Mouse (Mus musculus) macrophage (primary cell): Measurements from ENCODE around the gene Kmt2d. TPM values are rescaled to one million over a fixed set of nuclear protein-coding genes. Genes with fewer than 3 reads are reported as not detected.

Experiments
- H3K27ac ChIP-seq: fragments of 350-480 bp; formaldehyde crosslinking; 2 replicates; pipeline ENCODE4 v1.9.0; 2021
- H3K36me3 ChIP-seq: fragments of 350-480 bp; formaldehyde crosslinking; 2 replicates; pipeline ENCODE4 v1.9.0; 2021; ENCODE audit errors: inconsistent target
- H3K4me3 ChIP-seq: fragments of 350-480 bp; formaldehyde crosslinking; 2 replicates; pipeline ENCODE4 v1.9.0; 2021; ENCODE audit errors: inconsistent target
- H3K79me2 ChIP-seq: fragments of 350-480 bp; formaldehyde crosslinking; 2 replicates; pipeline ENCODE4 v1.9.0; 2021; ENCODE audit errors: inconsistent target
- WGBS: methylation state at CpG from one replicate; pipeline ENCODE4 v1.1.7; 2026; ENCODE audit warnings: inconsistent platforms; ENCODE audit not compliant: missing documents; 5-methylcytosine and 5-hydroxymethylcytosine counted together
- polyA plus RNA-seq: library from polyadenylated mRNA; stranded (reverse); fragments of 250-400 nt; gene quantifications from 3 replicates; pipeline ENCODE4 v1.2.4, GENCODE M21; 2018; ENCODE audit warnings: inconsistent platforms

Kmt2d gene
- polyA plus RNA-seq, 1 experiment from 2014 or later = 22.5 TPM

DNA sequence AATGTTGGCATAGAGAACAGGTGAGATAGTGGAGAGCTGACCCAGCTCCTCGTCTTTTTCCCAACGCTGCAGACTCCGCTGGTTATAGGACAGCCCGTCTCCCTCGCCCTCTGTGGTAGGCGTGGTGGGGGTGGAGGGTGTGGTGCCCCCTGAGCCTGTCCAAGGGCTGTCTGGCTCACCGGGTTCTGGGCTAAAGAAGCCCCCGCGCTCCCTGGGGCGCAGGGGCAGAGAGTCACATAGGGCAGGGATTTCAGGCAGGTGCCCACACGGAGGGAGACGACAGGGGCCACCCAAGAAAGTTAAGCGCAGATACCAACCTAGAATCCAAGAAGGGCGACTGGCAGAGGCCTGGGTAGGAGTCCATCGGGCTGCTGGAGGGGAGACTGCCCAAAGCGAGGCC is 16.8 kb downstream of the Kmt2d start:
- peaks cover 34% of the 10 kb centered on the region; the same call in 1 of the 2 replicates for H3K79me2 ChIP-seq
- WGBS = 91% methylated on average over 16 of the region's 16 CpGs
- no peak overlapping the region for H3K27ac ChIP-seq
- no peak overlapping the region for H3K4me3 ChIP-seq
- H3K36me3 ChIP-seq = peaks cover 93% of the 10 kb centered on the region

DNA sequence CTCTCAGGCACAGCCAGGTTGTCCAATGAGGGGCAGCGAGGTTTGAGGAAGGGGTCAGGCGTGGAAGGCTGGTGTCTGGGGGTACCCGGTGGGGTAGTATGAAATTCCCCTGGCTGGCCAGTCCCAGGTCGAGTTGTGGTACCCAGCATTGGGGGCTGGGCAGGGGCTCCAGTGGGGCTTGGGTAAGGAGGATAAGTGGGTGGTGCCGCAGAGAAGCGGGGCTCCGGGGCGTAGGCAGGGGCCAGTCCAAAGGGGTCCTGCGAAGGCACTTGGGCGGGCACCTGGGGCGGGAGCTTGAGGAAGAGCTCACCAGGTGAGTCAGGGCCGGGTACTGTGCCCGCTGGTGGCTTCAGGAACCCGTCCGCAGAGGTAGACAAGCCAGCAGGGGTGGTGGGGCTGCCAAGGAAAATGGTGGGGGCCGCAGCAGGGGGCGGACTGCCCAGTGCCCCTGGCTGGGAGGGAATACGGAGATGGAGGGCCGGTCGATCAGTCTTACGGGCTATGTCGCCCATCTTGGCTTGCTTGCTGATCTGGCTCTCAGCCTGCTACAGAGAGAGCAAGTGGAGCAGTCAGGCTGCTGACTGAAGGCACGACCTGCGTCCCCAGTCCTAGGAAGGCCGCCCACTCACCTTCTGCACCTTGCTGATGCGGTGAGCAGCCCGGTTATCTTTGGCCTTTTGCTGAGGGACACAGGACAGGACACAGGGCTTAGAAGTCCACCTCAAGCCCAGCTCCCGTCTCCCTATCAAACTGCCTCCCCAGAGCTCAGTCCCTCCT is 17.7 kb downstream of the Kmt2d start:
- Histone ChIP-seq H3K79me2 (peaks cover 43% of the 10 kb centered on the region), H3K36me3 (peaks cover 93% of the 10 kb centered on the region), H3K4me3 (no peak overlapping the region), H3K27ac (no peak overlapping the region)
- 93% methylated on average over 28 of the region's 28 CpGs for WGBS

DNA sequence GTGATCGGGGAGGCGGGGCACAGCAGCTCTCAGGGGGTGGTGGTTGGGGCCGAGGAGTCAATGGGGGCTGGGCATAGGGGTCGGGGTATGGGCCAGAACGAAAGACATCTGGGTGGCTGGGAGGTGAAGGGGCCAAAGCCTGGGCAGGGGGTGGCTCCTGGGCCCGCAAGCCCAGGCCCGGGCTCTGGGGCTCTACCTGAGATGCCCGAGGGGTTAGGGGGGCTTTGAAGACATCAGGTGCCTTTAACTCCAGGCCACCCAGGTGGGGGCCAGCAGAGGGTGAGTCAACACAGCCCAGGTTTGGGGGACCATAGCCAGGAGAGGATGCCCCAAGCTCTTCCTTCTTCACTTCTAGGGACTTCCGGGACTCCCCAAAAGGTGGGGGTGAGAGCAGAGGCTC is 18.3 kb downstream of the Kmt2d start:
- Histone ChIP-seq H3K36me3 (peaks cover 93% of the 10 kb centered on the region), H3K27ac (no peak overlapping the region), H3K79me2 (peaks cover 49% of the 10 kb centered on the region), H3K4me3 (no peak overlapping the region)
- WGBS = 95% methylated on average over 9 of the region's 9 CpGs

DNA sequence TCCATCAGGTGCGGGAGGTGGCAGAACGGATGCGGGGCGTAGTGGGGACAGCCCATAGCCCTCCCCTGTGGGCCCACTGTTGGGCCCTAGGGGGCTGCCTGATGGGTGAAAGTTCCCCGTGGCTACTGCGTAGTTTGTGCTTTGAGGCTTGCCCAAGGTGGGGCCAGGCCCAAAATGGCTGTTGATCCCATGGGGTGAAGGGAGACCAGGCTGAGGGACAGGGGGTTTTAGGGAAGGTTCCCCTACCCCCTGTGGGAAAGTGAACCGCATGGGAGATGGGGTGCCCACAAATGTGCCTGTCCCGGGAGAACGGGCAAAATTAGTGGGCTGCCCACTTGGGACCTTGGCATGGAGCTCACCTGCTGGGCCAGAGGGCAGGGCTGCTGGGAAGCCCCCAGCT is 18.9 kb downstream of the Kmt2d start:
- Histone ChIP-seq H3K27ac (no peak overlapping the region), H3K4me3 (no peak overlapping the region), H3K79me2 (peaks cover 55% of the 10 kb centered on the region), H3K36me3 (peaks cover 93% of the 10 kb centered on the region)
- 89% methylated on average over 9 of the region's 9 CpGs for WGBS

DNA sequence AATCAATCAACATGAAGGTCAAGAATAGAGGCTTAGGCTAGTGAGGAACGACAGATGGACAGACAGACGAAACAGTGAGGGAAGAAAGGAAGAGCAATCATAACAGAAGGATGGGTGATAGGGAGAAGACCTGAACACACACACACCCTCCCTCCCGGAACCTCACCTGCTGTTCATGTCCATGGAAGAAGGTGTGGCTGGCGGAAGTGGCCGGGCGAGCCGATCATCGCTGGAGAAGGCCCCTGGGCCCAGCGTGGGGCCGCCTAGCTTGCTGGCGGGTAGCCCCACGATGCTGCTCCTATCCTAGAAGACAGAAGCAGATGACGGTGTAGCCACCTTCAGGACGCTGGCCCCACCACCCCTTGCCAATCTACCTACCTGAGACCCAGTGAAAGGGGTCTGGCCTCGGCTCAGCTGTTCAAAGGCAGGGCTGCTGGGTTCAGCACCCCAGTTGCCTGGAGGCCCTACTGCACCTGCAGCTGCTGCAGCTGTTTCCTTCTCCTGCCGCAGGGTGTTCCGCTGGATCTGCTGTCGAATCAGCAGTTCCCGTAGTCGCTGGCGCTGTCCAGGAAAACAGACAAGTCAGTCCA is 19.7 kb downstream of the Kmt2d start:
- 94% methylated on average over 21 of the region's 21 CpGs for WGBS
- peaks cover 96% of the 10 kb centered on the region for H3K36me3 ChIP-seq
- H3K27ac ChIP-seq = no peak overlapping the region
- no peak overlapping the region for H3K4me3 ChIP-seq
- H3K79me2 ChIP-seq = peaks cover 60% of the 10 kb centered on the region

DNA sequence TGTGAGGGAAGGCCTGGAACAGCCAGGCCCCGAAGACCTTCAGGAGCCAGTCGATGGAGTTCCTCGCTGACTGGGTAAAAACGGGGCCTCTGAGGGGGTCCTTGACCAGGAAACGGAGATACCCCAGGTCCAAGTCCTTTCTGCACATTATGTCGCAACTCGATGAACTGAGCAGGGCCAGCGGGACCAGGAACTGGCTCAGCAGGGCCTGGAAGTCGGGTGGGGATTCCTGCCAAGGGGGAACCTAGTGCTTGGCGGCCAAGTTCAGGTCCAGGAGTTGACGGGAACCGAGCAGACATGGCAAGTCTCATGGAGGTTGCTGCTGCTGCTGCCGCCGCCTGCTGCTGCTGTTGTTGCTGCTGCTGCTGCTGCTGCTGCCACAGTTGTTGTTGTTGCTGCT is 20.3 kb downstream of the Kmt2d start:
- Histone ChIP-seq H3K27ac (no peak overlapping the region), H3K36me3 (peaks cover 96% of the 10 kb centered on the region), H3K4me3 (no peak overlapping the region), H3K79me2 (peaks cover 67% of the 10 kb centered on the region)
- WGBS = 88% methylated on average over 13 of the region's 14 CpGs

DNA sequence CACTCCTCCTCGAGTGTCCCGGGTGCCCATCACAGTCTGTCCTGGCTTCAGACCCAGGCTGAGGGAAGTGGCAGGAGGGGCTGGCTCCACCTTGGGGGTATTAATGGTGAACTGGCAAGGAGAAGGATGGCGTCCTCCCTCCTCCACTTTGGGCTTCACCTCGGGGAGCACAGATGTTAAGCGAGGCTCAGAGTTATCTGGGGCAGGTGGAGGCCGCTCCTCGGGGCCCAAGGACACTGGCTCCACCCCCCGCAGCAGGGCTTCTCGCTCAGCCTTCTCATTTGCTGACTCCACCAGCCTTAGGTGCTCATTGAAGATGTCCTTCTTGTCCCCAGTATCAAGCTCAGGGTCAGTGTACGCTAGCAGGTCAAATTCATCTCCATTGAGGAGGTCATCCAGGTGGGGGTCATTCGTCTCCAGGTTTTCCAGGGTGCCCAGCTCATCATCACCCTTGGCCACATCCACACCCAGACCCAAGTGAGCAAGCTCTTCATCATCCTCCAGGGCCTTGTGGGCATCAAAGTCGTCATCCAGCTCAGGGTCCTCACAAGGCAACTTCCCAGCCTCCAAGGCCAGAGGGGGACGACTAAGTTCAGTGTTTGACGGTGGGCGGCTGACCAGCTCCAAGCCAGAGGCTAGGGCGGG is 20.9 kb downstream of the Kmt2d start:
- Histone ChIP-seq H3K27ac (no peak overlapping the region), H3K4me3 (no peak overlapping the region), H3K36me3 (peaks cover 94% of the 10 kb centered on the region), H3K79me2 (peaks cover 72% of the 10 kb centered on the region)
- 96% methylated on average over 9 of the region's 16 CpGs for WGBS

DNA sequence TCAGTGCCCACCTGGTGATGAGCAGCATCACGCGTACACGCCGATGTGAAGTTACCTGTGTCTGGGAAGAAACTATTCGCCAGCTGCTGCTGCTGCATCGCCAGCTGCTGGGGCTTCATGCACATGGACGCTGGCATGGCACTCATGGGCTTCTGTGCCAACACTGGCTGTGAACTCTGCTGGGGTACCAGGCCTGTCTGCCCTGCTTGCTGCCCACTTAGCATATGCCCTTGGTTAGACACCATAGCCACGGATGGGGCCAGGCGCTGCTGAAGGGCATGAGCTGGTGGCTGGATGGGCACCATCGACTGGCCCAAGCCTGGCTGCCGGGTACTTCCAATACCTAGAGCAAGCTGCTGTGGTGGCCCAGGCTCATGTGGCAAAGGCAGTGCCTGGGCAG is 21.8 kb downstream of the Kmt2d start:
- 97% methylated on average over 11 of the region's 11 CpGs for WGBS
- Histone ChIP-seq H3K4me3 (no peak overlapping the region), H3K27ac (no peak overlapping the region), H3K36me3 (peaks cover 94% of the 10 kb centered on the region), H3K79me2 (peaks cover 80% of the 10 kb centered on the region)

DNA sequence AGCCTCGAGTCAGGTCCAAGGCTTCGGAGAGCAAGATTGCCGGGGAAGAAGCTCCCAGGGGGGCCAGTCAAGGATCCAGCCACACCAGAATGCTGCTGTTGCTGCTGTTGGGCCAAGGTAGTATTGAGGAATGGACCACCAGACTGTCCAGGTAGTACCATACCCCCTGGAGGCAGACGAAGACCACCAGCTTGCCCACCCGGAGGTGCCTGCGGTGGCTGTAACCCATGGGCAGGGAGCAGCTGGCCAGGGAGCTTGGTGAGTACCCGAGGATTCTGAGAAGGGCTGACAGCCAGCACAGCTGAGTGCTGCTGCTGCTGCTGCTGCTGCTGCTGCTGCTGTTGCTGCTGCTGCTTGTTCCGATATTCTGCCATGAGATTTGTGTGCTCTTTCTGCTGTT is 24.9 kb downstream of the Kmt2d start:
- 92% methylated on average over 8 of the region's 8 CpGs for WGBS
- Histone ChIP-seq H3K36me3 (peaks cover 98% of the 10 kb centered on the region), H3K27ac (no peak overlapping the region), H3K4me3 (no peak overlapping the region), H3K79me2 (peaks cover 66% of the 10 kb centered on the region)

DNA sequence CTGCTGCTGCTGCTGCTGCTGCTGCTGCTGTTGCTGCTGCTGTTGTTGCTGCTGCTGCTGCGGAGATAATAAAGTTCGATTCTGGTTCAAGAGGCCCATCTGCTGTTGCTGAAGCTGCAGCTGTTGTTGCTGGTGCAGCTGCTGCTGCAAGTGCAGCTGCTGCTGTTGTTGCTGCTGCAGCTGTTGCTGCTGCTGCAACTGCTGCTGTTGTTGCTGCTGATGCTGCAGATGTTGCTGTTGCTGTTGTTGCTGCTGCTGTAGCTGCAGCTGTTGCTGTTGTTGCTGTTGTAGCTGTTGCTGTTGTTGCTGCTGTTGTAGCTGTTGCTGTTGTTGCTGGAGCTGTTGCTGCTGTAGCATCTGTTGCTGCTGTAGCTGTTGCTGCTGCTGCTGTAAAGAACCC is 25.9 kb downstream of the Kmt2d start:
- no peak overlapping the region for H3K4me3 ChIP-seq
- H3K36me3 ChIP-seq = peaks cover 98% of the 10 kb centered on the region
- H3K27ac ChIP-seq = no peak overlapping the region
- WGBS = 92% methylated on average over 2 of the region's 2 CpGs
- peaks cover 56% of the 10 kb centered on the region for H3K79me2 ChIP-seq

DNA sequence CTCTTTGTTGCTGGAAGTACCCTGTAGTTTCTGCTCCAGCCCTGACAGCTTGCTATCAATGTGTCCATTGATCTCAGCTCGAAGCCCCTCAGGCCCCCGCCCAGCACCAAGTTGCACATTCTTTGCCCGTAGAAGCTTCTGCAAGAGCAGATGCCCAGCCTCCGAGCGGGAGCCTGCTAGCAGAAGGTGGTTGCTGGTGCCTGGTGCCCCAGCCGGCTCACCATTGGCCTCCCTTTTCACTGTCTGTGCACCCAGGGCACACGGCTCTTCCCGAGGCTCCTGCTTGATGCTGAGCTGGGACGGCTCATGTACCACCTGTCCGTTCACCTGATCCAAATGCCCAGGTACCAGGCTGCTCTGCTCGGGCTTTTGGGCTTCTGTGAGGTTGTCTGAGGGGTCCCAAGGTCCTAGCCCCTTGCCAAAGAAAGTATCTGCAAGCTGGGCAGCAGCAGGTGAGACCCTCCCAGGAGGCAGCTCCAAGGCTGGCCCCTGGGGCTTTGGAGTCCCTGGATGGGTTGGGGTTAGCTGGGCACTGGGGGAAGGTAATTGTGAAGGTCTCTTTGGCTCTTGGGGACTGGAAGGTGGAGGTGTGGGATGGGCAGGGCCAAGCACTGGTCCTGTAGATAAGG is 27.3 kb downstream of the Kmt2d start:
- Histone ChIP-seq H3K79me2 (peaks cover 49% of the 10 kb centered on the region), H3K4me3 (no peak overlapping the region), H3K36me3 (peaks cover 98% of the 10 kb centered on the region), H3K27ac (no peak overlapping the region)
- 92% methylated on average over 11 of the region's 11 CpGs for WGBS

DNA sequence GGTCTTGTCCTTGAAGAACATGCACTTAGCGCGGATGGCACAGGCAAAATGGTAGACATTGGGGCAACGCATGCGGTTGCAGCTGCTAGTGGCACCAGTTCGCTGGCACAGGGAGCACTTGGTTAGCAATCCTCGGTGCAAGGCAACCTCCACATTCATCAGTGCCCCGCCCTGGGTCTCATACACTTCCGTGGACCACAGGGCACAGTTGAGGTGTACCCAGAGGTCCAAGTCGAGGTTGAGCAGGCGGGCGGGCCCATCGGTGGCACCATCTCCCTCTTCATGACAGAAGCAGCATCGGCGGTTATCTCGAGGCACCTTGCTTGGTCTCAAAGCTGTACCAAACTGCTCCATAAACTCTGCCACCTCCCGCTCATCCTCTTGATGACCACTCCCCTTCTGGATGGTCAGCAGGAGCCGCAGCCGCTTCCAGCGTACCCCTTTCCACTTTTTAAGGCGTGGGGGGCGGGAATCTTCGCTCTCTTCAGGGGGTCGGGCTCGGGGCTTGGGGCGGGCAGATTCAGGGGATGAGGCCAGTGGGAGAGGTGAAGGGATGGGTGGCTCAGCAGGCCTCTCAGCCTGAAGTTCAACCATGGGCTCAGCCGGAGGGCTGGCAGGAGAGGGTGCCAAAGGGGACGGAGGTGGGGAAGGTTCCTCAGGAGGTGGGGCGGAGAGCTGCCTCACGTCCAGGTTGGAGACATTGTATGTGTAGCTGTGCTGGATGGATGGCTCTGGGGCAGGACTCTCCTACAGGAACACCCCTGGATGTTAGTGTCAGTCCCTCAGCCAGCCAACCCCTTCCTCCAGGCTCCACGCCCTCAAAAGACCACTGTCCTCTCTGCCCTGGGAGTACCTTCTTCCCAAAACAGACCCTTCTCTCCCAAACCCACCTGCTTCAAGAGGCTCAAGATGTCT is 31.1 kb downstream of the Kmt2d start:
- WGBS = 90% methylated on average over 30 of the region's 30 CpGs
- no peak overlapping the region for H3K4me3 ChIP-seq

DNA sequence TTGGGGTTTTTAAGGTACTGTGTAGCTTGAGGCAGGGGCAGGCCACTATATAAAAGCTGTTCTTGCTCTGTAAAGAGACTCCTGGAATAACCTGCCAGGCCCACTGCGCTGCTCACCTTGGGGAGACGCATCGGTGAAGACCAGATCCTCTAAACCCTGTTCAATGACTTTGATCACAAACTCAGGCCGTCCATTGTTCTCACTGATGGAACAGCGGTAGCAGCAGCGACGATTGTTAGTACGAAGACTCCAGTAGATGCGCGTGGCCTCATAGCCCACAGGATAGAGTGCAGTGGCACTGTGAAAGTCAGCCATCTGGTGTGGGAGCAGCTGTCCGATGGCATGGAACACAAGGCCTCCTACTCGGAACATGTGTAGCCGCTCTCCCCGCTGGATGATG is 31.8 kb downstream of the Kmt2d start:
- Histone ChIP-seq H3K4me3 (no peak overlapping the region), H3K36me3 (peaks cover 99% of the 10 kb centered on the region), H3K79me2 (peaks cover 12% of the 10 kb centered on the region; the same call in 1 of the 2 replicates), H3K27ac (no peak overlapping the region)
- WGBS = 96% methylated on average over 14 of the region's 14 CpGs

More for the DNA sequence above, 31.1 kb downstream of the Kmt2d start:
- Histone ChIP-seq H3K79me2 (peaks cover 20% of the 10 kb centered on the region; the same call in 1 of the 2 replicates), H3K36me3 (peaks cover 99% of the 10 kb centered on the region), H3K27ac (no peak overlapping the region)

DNA sequence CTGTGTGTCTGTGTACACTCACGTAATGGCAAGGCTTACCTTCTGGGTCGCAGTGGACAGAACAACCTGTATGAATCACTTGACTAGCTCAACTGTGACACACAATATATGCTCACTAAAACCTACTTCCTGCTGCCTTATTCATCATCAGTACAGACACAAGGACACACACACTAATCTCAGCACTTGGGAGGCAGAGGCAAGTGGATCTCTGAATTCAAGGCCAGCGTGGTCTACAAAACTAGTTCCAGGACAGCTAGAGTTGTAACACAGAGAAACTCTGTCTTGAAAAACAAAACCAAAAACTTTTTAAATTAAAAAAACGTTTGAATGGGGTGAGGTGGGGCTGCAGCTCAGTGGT is 33.3 kb downstream of the Kmt2d start:
- Histone ChIP-seq H3K36me3 (peaks cover 87% of the 10 kb centered on the region), H3K4me3 (no peak overlapping the region), H3K27ac (no peak overlapping the region), H3K79me2 (peaks cover 12% of the 10 kb centered on the region; the same call in 1 of the 2 replicates)
- 87% methylated on average over 4 of the region's 4 CpGs for WGBS
